Mouse (Mus musculus) thymus, postnatal 10 days (tissue): ENCODE results near the gene Ggt6.

ENCODE experiments used
- DNase-seq, 2 experiments: peaks; one replicate each; pipeline ENCODE4 v3.0.0; 2021; ENCODE audit warnings: low spot score in 2 of 2

Gene Ggt6

GRCm38 (mm10) chr11:72434963-72435693 is at the start of gene Ggt6:
Ggt6 (plus strand) TSS chr11:72435526.
- DNase-seq: no peak

- DNase-seq: no peak
Observed at GRCm38 (mm10) chr11:72388113-72388529, 47.2 kb upstream of the Ggt6 start.

GRCm38 (mm10) chr11:72389407-72390142 is 45.8 kb upstream of the Ggt6 start:
- no peak for DNase-seq

GRCm38 (mm10) chr11:72391181-72391580 is 44.1 kb upstream of the Ggt6 start:
- DNase-seq: no peak

- DNase-seq: no peak
Observed at GRCm38 (mm10) chr11:72393243-72393642, 42.1 kb upstream of the Ggt6 start.

GRCm38 (mm10) chr11:72393669-72394068 is 41.7 kb upstream of the Ggt6 start:
- DNase-seq: no peak

- DNase-seq: no peak
Observed at GRCm38 (mm10) chr11:72394694-72395093, 40.6 kb upstream of the Ggt6 start.

- no peak for DNase-seq
Observed at GRCm38 (mm10) chr11:72395652-72396051, 39.7 kb upstream of the Ggt6 start.

- DNase-seq: no peak
Observed at GRCm38 (mm10) chr11:72396621-72397020, 38.7 kb upstream of the Ggt6 start.

GRCm38 (mm10) chr11:72397072-72397471 is 38.3 kb upstream of the Ggt6 start:
- DNase-seq: no peak

GRCm38 (mm10) chr11:72397811-72398525 is 37.4 kb upstream of the Ggt6 start:
- DNase-seq: no peak

- no peak for DNase-seq
Observed at GRCm38 (mm10) chr11:72401068-72401467, 34.3 kb upstream of the Ggt6 start.

- no peak for DNase-seq
Observed at GRCm38 (mm10) chr11:72402017-72402416, 33.3 kb upstream of the Ggt6 start.

GRCm38 (mm10) chr11:72402969-72403368 is 32.4 kb upstream of the Ggt6 start:
- no peak for DNase-seq

- no peak for DNase-seq
Observed at GRCm38 (mm10) chr11:72405532-72405931, 29.8 kb upstream of the Ggt6 start.

- DNase-seq: no peak
Observed at GRCm38 (mm10) chr11:72406079-72406675, 29.1 kb upstream of the Ggt6 start.

- DNase-seq: no peak
Observed at GRCm38 (mm10) chr11:72407081-72407480, 28.2 kb upstream of the Ggt6 start.

- no peak for DNase-seq
Observed at GRCm38 (mm10) chr11:72407574-72407973, 27.8 kb upstream of the Ggt6 start.

GRCm38 (mm10) chr11:72408451-72409170 is 26.7 kb upstream of the Ggt6 start:
- DNase-seq: no peak

- no peak for DNase-seq
Observed at GRCm38 (mm10) chr11:72409649-72410385, 25.5 kb upstream of the Ggt6 start.
